Mouse (Mus musculus) forebrain, embryonic 11.5 days (tissue): ENCODE results near the gene Zbtb18. TPM values are rescaled to one million over a fixed set of nuclear protein-coding genes. Genes with fewer than 3 reads are reported as not detected.

Experiments
- polyA plus RNA-seq: library from polyadenylated mRNA; unstranded; fragments of >200 nt; fragmentation: Nextera tagmentation; extraction: Ambion mirVana; gene quantifications from 2 replicates; pipeline ENCODE4 v1.2.1, GENCODE M21; 2014

The Zbtb18 gene
- polyA plus RNA-seq, 1 experiment from 2014 or later = 6.6 TPM

Other genes starting within 250 kb of the Zbtb18 start
- 20.5 and 21.0 TPM in 2 replicates for gene Akt3, start 184.1 kb upstream of the Zbtb18 start, polyA plus RNA-seq